Mouse (Mus musculus) heart, embryonic 12.5 days (tissue): Measurements from ENCODE around the gene Proca1. TPM values are rescaled to one million over a fixed set of nuclear protein-coding genes. Genes with fewer than 3 reads are reported as not detected.
A peak's percentile ranks its signal among the peaks of the same experiment; 100 is the strongest.

Experiments
- ATAC-seq: fragments of 200-750 bp; cut with Nextera tagmentation; 2 replicates; pipeline ENCODE4 v1.8.0; 2017; ENCODE audit warnings: moderate TSS enrichment, moderate library complexity; ENCODE audit not compliant: insufficient number of reproducible peaks, low FRiP score
- H3K27ac ChIP-seq: fragments of 300-500 bp; sonication (generic); 2 replicates; pipeline ENCODE4 v1.5.1; 2016; ENCODE audit warnings: mild to moderate bottlenecking, moderate library complexity; ENCODE audit not compliant: poor library complexity, severe bottlenecking
- H3K27me3 ChIP-seq: fragments of 300-500 bp; sonication (generic); replicated peaks from 2 replicates; pipeline ENCODE4 v1.6.1; 2016; ENCODE audit warnings: mild to moderate bottlenecking, moderate library complexity
- H3K36me3 ChIP-seq: fragments of 300-500 bp; sonication (generic); 2 replicates; pipeline ENCODE4 v1.6.1; 2016; ENCODE audit warnings: mild to moderate bottlenecking, moderate library complexity
- H3K4me1 ChIP-seq: fragments of 300-500 bp; sonication (generic); replicated peaks from 2 replicates; pipeline ENCODE4 v1.6.1; 2016; ENCODE audit warnings: mild to moderate bottlenecking
- H3K4me2 ChIP-seq: fragments of 300-500 bp; sonication (generic); 2 replicates; pipeline ENCODE4 v1.6.1; 2016; ENCODE audit warnings: mild to moderate bottlenecking, moderate library complexity
- H3K4me3 ChIP-seq: fragments of 300-500 bp; sonication (generic); 2 replicates; pipeline ENCODE4 v1.5.1; 2016; ENCODE audit warnings: mild to moderate bottlenecking
- H3K9ac ChIP-seq: fragments of 300-500 bp; sonication (generic); 2 replicates; pipeline ENCODE4 v1.6.1; 2016; ENCODE audit warnings: mild to moderate bottlenecking, moderate library complexity
- H3K9me3 ChIP-seq: fragments of 300-500 bp; sonication (generic); replicated peaks from 2 replicates; pipeline ENCODE4 v1.6.1; 2016; ENCODE audit warnings: mild to moderate bottlenecking, moderate library complexity
- WGBS: fragments of 180-500 bp; shearing (Covaris S2); methylation state at CpG from one replicate; pipeline ENCODE4 v1.1.7; 2016; 5-methylcytosine and 5-hydroxymethylcytosine counted together
- microRNA-seq: library from miRNA; unstranded; fragments of <30 nt; microRNA quantifications from one replicate; pipeline ENCODE4, GENCODE M21; 2017
- polyA plus RNA-seq: library from polyadenylated mRNA; unstranded; fragments of >200 nt; fragmentation: Nextera tagmentation; extraction: Ambion mirVana; gene quantifications from 2 replicates; pipeline ENCODE4 v1.2.1, GENCODE M21; 2016

The Proca1 gene
- polyA plus RNA-seq, 1 experiment from 2014 or later: 3.1 TPM

- peaks cover 20% of the 10 kb centered on the region for H3K4me1 ChIP-seq
- H3K27ac ChIP-seq: peak overlapping the region; percentile 92
- no peaks in the 10 kb centered on the region for H3K27me3 ChIP-seq
- H3K9me3 ChIP-seq: no peaks in the 10 kb centered on the region
- peak overlapping the region; percentile 91 for H3K4me3 ChIP-seq
- H3K36me3 ChIP-seq: peaks cover 10% of the 10 kb centered on the region
- WGBS: under 1% methylated on average over 19 of the region's 19 CpGs
- peak overlapping the region; percentile 91 for H3K4me2 ChIP-seq
- no peak; the same call in 1 of the 2 replicates for ATAC-seq
- H3K9ac ChIP-seq: peak overlapping the region; percentile 97
Observed at GRCm38 (mm10) chr11:78245261-78245626, 52.1 kb downstream of the Proca1 start.

- H3K9ac ChIP-seq: peak within 1 kb of the TSS; percentile 97
- WGBS: under 1% methylated on average over 50 of the region's 50 CpGs
Observed at GRCm38 (mm10) chr11:78245627-78246317, 52.6 kb downstream of the Proca1 start, which contains the start of the genes Sdf2 and Supt6. TSS of gene Sdf2 (plus strand) at chr11:78245746. TSS of gene Supt6 (minus strand) at chr11:78245987.

GRCm38 (mm10) chr11:78246318-78247011 lies 53.3 kb downstream of the Proca1 start:
- H3K27ac ChIP-seq: no peak overlapping the region
- peak overlapping the region; percentile 97; the same call in 1 of the 2 replicates for H3K9ac ChIP-seq
- WGBS: 50% methylated on average over 7 of the region's 7 CpGs
- no peaks in the 10 kb centered on the region for H3K9me3 ChIP-seq
- H3K4me2 ChIP-seq: peak overlapping the region; percentile 91
- peaks cover 10% of the 10 kb centered on the region for H3K36me3 ChIP-seq
- H3K4me3 ChIP-seq: peak overlapping the region; percentile 91
- H3K27me3 ChIP-seq: no peaks in the 10 kb centered on the region
- ATAC-seq: no peak
- H3K4me1 ChIP-seq: peaks cover 20% of the 10 kb centered on the region

More at GRCm38 (mm10) chr11:78245627-78246317, 52.6 kb downstream of the Proca1 start, which contains the start of the genes Sdf2 and Supt6:
- H3K4me3 ChIP-seq: peak within 1 kb of the TSS; percentile 91
- no peaks in the 10 kb centered on the region for H3K9me3 ChIP-seq
- peaks cover 8% of the 10 kb centered on the region for H3K36me3 ChIP-seq
- peaks cover 20% of the 10 kb centered on the region for H3K4me1 ChIP-seq
- ATAC-seq: peak; percentile 93
- H3K4me2 ChIP-seq: peak within 1 kb of the TSS; percentile 91
- no peaks in the 10 kb centered on the region for H3K27me3 ChIP-seq
- peak within 1 kb of the TSS; percentile 92 for H3K27ac ChIP-seq

- Histone ChIP-seq H3K27ac (no peak overlapping the region), H3K27me3 (no peaks in the 10 kb centered on the region), H3K9me3 (no peaks in the 10 kb centered on the region), H3K4me1 (peaks cover 20% of the 10 kb centered on the region), H3K36me3 (peaks cover 15% of the 10 kb centered on the region), H3K4me3 (peak overlapping the region; percentile 91; the same call in 1 of the 2 replicates), H3K4me2 (peak overlapping the region; percentile 91), H3K9ac (0 out of 2 replicates have a peak overlapping the region, but pooled peaks have one; percentile 35)
- no peak for ATAC-seq
- WGBS: 56% methylated on average over 3 of the region's 3 CpGs
Observed at GRCm38 (mm10) chr11:78247012-78247348, 53.8 kb downstream of the Proca1 start.

GRCm38 (mm10) chr11:78247727-78248140 lies 54.5 kb downstream of the Proca1 start:
- Histone ChIP-seq H3K27ac (no peak overlapping the region), H3K4me1 (peaks cover 20% of the 10 kb centered on the region), H3K36me3 (peaks cover 22% of the 10 kb centered on the region), H3K27me3 (no peaks in the 10 kb centered on the region), H3K9me3 (no peaks in the 10 kb centered on the region), H3K4me3 (no peak overlapping the region), H3K9ac (no peak overlapping the region), H3K4me2 (no peak overlapping the region)
- WGBS: 65% methylated on average over 4 of the region's 4 CpGs
- no peak for ATAC-seq

Small RNA genes within 50 kb of the gene (microRNA-seq; reads per million reads assigned to microRNA genes)
- not detected for gene Mir7653

Other genes starting within 250 kb of the Proca1 start
- 17.0 and 17.7 TPM in 2 replicates for gene Phf12, start 210.6 kb upstream of the Proca1 start, polyA plus RNA-seq
- gene Dhrs13, start 161.1 kb upstream of the Proca1 start, polyA plus RNA-seq: 15.3 and 15.8 TPM in 2 replicates
- 71.7 and 73.4 TPM in 2 replicates for gene Flot2, start 155.5 kb upstream of the Proca1 start, polyA plus RNA-seq
- 22.6 and 23.7 TPM in 2 replicates for gene Eral1, start 113.0 kb upstream of the Proca1 start, polyA plus RNA-seq
- gene Fam222b, start 98.7 kb upstream of the Proca1 start, polyA plus RNA-seq: 22.6 and 23.3 TPM in 2 replicates
- gene Traf4, start 27.8 kb upstream of the Proca1 start, polyA plus RNA-seq: 51.8 and 52.5 TPM in 2 replicates
- gene Nek8, start 16.7 kb upstream of the Proca1 start, polyA plus RNA-seq: 12.1 and 16.5 TPM in 2 replicates
- gene Tlcd1, start 16.7 kb upstream of the Proca1 start, polyA plus RNA-seq: 11.7 and 14.2 TPM in 2 replicates
- gene Rpl23a, start 9.8 kb upstream of the Proca1 start, polyA plus RNA-seq: 847 and 859 TPM in 2 replicates
- gene Rab34, start 5.0 kb upstream of the Proca1 start, polyA plus RNA-seq: 53.3 and 54.6 TPM in 2 replicates
- 47.5 and 50.1 TPM in 2 replicates for gene Sdf2, start 52.4 kb downstream of the Proca1 start, polyA plus RNA-seq
- gene Supt6, start 52.6 kb downstream of the Proca1 start, polyA plus RNA-seq: 26.1 and 28.5 TPM in 2 replicates
- 83.1 and 91.0 TPM in 2 replicates for gene 2610507B11Rik, start 68.4 kb downstream of the Proca1 start, polyA plus RNA-seq
- 0.54 TPM in 1 of 2 replicates, not detected in the other for gene BC030499, start 97.4 kb downstream of the Proca1 start, polyA plus RNA-seq
- gene Spag5, start 108.1 kb downstream of the Proca1 start, polyA plus RNA-seq: 27.2 and 34.0 TPM in 2 replicates
- gene Aldoc, start 129.6 kb downstream of the Proca1 start, polyA plus RNA-seq: 10.0 and 12.6 TPM in 2 replicates
- 71.4 and 75.6 TPM in 2 replicates for gene Pigs, start 135.0 kb downstream of the Proca1 start, polyA plus RNA-seq
- 45.6 and 47.7 TPM in 2 replicates for gene Unc119, start 150.1 kb downstream of the Proca1 start, polyA plus RNA-seq
- not detected in 2 replicates for gene Foxn1, start 193.2 kb downstream of the Proca1 start, polyA plus RNA-seq
- gene Slc13a2, start 228.8 kb downstream of the Proca1 start, polyA plus RNA-seq: not detected in 2 replicates